Mouse (Mus musculus) 416B (cell line): ENCODE measurements around the gene AB124611.
"Not testable (repeated sequence)": the region's sequence is repeated elsewhere in the genome, so short reads cannot be mapped to it uniquely, and the experiment has no call there.

Experiments
- DNase-seq: peaks from one replicate; pipeline ENCODE4 v3.0.0; 2011; ENCODE audit warnings: low read depth

AB124611 gene

DNA sequence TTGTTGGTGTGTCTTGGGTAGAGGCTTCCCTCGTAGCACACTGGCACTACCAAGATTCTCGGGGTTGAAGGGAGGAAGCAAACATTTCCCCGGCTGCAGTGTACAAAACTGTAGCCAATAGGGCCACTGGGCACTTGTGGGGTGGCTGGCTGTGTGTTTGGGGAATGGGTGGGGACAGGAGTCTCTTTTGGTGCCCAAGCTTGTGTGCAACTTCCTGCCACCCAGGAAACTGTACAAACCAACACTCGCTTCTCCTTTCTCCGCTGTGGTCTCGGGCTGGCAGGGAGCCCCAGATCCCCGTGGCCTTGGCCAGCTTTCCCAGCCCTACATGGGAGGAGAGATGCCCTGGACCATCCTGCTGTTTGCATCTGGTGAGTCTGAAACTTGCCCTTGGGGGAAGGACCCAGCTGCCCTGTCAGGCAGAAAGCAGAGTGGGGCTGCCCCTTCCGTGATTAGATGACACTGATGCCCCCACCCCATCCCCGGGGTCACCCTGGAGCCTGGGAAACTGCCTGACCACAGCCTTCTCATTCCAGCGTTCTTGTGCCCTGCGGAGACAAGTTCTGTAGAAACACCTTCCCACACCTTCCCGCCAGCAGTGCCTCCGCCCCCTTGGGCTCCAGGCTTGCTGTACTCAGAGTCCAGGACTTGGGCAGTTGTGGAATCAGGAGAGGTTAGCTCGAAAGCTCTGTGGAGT is at the start of gene AB124611:
Gene AB124611, plus strand, starts transcription at position 240 of the 697 bp plus-strand sequence.
- peak; percentile 35 for DNase-seq

DNA sequence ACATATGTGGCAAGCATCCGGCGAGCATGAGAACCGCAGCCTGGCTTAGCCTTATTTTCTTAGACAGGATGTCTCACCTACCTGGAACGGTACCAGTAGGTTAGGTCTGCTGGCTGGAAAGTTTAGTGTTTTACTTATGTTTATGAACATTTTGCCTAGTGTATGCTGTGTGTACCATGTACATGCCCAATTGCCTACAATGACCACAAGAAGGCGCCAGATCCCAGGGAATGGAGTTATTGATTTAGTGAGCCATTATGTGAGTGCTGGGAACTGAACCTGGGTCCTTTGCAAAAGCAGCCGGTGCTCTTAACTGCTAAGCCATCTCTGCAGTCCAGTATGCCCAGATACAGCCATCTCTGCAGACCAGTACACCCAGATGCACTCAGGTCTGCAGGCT is 48.3 kb upstream of the AB124611 start:
- no peak for DNase-seq

DNA sequence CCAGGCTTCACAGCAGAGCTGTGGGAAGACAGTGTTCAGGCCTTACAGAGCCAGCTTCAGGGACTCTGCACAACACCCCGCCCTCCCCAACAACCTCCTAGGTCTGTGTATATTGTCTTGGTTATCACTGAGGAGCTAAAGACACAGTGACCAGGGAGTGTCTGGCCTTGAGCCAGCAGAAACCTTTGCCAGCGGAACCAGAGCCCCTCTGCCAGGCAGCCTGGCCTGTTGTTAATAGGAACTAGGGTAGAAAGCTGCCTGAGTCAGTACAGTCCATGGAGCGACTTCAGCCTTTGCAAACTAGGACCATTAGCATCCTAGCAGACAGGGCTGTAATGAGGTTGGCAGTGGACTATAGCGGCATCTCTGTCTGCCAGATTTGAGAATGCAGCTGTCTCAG is 41.9 kb upstream of the AB124611 start:
- DNase-seq = no peak

DNA sequence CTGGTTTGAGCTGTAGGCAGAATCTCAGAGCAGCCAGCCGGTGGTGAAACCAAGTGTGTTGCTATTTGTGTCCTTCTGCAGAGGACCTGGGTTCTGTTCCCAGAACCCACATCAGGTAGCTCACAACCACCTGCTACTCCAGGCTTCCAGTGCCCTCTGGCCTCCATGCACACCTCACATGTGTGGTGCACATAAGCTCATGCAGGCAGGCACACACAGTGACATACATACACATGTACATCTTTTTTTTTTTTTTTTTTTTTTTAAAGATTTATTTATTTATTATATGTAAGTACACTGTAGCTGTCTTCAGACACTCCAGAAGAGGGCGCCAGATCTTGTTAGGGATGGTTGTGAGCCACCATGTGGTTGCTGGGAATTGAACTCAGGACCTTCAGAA is 37.7 kb upstream of the AB124611 start:
- DNase-seq = not testable (repeated sequence)

DNA sequence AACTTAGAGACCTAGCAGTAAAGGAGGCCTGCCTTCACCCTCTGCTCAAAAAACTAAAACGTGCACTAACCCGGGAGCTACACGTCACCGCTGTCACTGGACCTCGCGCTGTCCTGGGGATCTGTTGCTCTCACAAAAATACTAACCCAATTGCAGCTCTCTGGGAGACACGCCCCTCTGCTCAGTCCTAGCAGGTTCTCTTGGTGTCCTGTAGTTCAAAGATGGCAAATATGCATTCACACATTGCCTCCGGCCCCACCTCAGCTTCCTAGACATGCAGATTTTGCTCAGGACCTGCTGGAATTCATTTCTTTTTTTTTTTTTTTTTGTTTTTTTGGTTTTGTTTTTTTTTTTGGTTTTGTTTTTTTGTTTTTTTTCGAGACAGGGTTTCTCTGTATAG is 35.3 kb upstream of the AB124611 start:
- no peak for DNase-seq

DNA sequence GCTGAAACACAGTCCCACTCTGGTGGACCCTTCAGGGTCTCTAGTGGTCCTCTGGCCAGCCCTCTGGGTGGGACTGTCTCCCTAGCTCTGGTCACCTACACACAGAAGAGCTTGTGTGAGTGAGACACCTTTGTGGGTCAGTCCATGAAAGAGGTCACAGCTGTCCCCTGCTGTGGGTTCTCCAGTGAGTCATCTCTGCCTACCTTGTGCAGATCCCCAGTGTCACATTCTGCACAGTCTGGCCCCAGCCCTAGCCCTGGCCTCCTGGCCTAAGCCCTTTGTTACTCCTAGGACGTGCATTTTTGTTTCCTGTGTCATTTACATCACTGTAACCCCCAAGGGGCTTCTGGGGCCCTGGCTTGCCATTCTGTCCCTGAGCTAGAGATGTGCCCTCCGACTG is 32.1 kb upstream of the AB124611 start:
- no peak for DNase-seq

DNA sequence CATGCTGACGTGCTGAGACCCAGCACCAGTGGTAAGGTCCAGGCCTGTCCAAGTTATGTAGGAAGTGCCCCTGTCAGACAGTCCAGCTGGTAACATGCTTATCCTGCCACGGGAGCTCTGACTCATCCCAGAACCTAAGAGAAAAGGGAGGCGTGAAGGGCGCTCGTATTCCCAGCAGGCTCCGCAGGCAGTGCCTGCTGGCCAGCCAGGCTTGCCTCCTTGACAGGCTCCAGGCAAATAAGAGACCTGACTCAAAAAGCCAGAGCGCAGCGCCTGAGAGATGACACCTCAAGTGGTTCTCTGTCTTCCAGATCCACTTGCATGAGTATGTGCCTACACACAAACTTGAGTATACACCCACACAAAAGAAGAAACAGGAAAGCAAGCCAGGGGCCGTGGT is 31.2 kb upstream of the AB124611 start:
- no peak for DNase-seq

DNA sequence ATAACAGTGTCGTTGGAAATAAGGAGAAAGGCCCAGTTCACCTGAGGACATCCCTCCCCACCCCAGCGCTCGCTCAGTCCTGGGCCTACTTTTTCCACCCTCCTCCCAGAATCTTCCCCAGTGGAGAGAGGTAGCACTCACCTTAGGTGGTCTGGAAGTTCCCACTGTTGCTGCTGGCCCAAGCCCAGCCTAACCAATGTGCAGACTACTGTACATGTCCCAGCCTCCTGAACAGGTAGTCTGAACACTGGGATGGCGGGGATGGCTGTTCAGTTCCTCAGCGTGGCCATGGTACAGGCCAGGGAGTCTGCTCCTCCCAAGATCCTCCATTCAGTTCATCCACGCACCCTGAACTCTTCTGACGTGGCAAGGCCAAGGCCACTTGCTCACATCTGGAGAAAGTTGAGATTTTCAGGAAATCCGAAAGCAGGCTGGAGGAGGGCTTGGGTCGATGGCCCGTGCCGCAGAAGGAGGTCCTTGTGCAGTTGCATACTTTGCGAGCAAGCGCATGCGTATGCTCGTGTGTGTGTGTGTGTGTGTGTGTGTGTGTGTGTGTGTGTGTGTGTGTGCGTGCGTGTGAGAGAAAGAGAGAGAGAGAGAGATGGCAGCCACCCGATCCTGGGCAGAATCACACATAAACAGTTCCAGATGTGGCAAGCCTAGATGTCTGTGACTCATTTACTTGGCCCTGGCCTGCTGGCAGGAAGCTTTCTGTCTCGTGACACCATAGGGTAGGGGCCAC is 29.5 kb upstream of the AB124611 start:
- peak; percentile 32 for DNase-seq

DNA sequence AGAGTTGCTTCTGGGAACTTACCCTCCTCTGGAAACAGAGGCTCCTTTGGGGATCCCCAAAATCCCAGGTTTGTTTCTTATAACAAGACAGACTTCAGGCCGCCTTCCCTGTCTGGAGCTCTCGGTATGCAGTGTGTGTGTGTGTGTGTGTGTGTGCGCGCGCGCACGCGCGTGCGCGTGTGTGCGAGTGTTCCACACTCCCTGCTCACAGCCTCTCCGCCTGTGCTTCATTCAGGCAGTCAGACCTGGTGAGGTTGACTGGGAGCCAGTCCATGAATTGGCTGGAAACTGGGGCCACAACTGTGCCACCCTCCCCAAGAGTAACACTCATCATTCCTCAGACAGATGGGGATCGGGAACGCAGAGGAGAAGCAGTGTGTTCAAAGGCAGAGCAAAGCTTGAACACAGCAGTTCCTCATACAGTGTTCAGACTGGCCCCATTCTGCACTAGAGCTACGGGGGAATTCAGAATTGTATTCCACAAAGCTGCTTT is 28.9 kb upstream of the AB124611 start:
- DNase-seq = no peak

DNA sequence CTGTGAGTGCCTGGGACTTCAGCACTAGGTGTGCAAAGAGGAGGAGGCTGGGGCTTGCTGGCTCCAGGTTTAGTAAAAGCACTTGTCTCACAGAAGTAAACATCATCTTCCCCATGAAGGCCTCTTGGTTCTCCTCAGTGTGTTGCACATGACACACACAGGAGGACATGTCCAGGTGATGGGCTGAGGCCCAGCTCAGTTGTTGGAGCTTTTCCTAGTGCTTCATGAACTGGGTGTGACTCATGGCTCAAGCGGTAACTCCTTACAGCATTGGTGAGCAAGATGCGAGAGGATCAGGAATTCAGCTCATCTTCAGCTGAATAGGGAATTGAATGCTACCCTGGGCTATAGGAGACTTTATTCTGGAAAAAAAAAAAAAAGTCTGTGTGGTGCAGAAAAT is 28.3 kb upstream of the AB124611 start:
- no peak for DNase-seq

DNA sequence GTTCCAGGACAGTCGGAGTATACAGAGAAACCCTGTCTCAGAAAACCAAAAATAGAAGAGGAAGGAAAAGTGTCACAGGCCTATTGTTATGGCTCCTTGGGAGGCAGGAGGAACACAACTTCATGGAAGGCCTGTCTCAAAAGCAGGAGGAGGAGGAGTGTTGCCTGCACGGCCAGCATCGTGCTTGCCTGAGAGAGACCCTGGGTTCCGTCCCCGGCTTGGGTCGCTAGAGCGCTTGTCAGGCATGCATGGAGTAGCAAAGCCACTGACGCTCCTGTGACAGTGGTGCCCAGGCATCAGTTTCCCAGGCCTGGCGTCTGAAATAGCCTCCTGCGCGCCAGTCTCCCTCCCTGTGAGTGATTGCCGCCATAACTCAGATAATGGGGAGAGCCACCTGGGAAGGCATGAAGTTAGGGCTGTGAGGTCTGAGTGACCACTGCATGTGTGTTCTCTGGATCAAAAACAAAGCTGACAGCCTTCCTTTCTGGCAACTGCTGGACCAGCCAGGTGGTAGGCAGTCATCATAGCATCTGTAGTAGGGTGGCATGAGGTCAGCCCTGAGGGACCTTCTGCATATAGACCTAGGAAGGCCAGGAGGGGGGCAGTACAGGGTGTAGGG is 27.6 kb upstream of the AB124611 start:
- DNase-seq = no peak

DNA sequence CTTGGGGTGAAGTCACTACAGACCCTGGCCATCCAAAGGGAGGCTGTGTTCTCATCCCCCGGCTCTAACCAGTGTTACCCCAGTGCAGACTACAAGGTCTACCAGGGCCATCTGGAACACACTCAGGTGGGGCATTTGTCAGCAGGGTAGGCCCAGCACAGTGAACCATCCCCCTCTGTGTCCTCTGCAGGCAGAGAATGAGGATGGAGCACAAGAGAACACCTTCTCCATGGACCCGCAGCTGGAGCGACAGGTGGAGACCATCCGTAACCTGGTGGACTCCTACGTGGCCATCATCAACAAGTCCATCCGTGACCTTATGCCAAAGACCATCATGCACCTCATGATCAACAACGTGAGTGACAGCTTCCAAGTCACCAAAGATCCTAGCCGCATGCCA is 22.6 kb upstream of the AB124611 start:
- DNase-seq = no peak

DNA sequence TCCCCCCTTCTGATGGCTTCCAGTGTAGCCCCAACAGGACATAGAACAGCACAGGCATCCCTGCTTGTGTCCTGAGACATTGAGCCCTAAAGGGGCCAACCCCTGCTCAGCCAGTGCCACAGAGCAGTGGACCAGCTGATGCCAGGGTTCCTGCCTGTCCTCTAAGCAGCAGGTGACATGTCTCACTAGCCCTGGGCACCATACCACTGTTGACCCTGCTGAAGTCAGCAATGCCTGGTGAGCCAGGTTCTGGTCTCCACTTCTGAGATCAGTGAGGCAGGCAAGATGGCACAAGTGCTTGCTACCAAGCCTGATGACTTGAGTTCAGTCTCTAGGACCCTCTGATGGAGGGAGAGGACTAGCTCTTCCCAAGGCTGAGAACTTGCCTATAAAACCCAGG is 20.2 kb upstream of the AB124611 start:
- no peak for DNase-seq

DNA sequence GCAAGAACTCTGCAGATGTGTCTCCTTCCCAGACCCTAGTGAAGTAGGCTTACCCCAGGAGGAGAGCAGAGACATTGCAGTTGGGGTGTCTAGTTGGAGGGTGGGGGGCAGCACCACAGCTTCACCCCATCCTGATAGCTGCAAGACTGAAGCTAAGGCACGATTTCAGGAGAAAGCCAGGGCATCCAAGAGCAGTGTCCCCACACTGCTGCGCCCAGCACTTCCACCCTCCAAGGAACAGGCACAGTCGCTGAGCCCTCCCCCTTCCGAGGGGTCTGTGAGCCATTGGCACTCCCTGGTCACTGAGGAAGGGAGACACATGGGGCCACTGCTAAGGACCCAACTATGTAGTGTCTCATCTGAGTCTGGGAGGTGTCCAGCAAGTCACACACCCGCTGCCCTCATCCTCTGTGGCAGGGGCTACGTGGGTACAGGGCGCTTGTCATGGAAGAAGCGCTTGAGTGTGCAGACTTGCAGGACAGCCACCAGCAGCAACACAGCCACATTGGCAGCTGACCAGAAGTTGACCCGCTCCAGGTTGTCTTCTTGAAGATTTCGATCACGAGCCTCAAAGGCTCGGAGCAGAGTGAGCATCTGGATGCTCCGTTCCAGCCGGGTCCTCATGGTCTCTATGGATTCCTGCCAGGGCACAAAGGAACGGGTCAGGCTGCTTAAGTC is 18.1 kb upstream of the AB124611 start:
- no peak for DNase-seq

DNA sequence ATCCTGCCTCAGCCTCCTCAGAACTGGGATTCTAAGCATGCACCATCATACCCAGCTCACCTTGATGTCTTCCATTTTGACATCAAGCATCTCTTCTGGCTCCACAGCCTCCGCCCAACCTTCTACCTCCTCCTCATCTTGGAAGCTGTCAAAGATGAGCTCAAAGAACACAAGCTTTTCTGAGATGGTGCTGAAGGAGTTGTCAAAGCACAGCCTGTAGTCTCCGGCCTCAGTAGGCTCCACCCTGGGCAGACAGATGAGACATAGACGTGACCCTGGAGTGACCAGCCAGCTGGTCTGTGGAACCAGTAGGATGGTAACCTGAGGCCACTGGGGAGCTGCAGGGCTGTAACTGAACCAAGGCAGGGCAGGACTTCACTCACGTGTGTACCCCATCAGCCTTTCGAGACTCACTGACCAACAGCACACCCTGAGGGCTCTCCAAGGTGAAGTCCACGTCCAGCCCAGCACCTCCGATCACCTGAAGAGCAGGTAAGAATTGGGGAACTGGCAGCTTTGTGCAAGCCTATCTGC is 17.0 kb upstream of the AB124611 start:
- DNase-seq = no peak

DNA sequence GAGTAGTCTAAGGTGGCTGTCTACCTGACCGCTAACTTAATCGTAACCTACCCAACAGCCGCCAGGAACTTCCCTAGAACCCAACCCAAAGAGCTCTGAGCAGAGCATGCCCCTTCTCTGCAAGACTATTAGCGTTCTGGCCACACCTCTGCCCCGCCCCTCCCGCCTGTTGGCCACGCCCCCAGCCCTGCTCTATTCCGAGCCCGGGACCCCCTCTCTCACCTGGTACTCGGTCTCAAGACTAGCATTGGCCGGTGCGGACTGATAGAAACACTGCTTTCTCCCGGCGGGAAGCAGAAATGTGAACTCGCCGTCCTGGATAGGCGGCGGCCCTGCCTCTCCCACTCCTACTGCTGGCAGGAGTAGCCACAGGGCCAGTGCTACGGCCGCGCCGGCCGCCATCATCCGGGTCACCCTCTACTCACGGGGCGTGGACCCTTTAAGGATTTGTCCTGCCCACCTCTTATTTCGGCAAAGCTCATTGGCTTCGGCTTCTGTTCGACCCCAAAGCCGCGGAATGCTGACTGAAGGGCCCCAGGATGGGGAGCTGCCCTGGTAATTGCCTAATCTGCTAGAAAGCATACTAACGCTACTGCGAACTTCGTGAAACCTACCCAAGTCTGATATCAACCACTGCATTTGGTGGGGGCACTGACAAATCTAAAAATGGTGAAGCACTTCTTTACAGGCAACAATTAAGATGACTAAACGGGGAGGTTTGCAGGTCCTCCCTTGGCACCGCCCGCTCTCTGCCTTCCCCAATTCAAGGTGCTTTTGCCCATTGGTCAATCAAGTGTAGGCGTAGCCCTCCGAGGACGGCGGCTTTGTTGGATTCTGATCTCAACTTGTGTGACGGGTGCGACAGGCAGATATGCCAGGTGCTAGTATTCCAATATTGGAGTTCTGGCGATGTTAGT is 15.9 kb upstream of the AB124611 start, which contains the start of gene Tmed1:
Gene Tmed1, minus strand, starts transcription at position 481 of the 917 bp plus-strand sequence.
- peak; percentile 99 for DNase-seq

DNA sequence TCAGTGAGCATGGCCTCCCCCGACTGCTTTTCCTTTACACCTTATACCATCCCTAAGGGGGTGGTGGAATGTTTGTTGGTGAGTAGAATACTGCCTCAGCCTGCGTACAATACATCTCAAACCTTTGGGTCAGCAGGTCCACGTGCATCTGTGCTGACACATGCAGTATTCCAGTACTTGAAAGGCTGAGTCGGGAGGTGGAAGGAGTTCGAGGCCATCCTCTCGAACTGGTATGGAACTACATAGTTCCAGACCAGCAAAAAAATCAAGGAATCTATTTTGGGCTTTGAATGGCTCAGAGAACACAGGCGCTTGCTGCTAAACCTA is 15.3 kb upstream of the AB124611 start:
- DNase-seq = no peak

DNA sequence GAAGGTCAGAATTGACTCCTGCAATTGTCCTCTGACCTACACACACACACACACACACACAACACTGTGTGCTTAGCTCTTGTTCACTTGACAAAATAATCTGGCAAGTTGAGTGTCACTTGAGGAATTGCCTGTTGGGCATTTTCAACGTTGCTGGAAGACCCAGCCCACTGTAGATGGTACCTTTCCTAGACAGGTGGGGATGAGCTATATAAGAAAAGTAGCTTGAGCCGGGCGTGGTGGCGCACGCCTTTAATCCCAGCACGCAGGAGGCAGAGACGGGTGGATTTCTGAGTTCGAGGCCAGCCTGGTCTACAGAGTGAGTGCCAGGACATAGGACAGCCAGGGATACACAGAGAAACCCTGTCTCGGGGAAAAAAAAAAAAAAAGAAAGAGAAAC is 14.9 kb upstream of the AB124611 start:
- DNase-seq = no peak

DNA sequence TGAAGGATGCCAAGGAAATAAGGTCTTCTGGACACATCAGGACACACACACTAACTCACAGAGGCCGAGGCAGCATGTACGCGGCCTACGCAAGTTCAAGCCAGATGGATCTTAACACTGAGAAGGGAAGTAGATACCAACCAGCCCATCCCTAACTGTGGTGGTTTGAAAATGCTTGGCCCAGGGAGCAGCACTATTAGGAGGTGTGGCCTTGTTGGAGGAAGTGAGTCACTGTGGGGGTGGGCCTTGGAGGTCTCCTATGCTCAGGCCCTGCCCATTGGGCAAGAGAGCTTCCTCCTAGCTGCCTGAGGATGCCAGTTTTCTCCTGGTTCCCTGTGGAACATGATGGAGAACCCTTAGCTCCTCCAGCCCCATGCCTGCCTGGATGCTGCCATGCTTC is 12.5 kb upstream of the AB124611 start:
- peak; percentile 31 for DNase-seq

DNA sequence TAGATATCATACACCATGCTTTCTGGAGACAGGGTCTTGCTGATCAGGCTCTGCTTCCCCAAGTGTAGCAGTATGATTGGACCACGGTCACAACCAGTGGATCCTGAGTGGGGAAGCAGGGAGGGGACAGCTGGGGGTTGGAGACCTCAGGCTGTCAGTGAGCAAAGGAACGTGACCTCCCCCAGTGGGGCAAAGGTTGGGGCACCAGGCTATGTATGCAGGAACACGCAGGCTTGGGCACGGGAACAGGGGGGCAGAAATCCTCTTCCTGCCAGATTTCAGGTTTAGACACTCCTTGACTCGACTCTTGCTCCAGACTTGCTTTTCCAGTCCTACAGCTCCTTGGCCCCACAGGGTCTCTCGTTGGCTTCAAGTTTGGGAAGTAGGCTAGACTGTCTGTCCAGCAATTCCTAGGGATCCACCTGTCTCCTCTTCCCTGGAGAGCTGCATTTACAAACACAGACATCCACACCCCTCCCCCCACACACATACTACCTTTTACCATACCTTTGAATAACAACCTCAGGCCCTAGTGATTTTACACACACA is 8.0 kb upstream of the AB124611 start:
- DNase-seq = no peak

DNA sequence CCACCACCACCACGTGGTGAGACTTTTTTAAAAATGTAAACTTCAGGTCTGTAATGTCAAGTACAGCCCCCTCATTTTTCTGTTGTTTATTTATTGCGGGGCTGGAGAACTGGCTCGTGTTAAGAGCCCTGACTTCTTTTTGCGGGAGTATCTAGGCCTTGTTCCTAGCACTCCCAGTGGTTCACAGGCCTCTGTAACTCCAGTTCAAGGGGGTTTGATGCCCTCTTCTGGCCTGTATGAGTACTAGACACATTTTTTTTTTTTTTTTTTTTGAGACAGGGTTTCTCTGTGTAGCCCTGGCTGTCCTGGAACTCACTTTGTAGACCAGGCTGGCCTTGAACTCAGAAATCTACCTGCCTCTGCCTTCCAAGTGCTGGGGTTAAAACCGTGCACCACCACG is 7.3 kb upstream of the AB124611 start:
- not testable (repeated sequence) for DNase-seq
